Mouse (Mus musculus) MN1 (cell line): ENCODE measurements at regions not wholly inside any gene's neighbourhood (a gene's known extent, or its start where the extent isn't known, plus 50 kb on each side); places are given as distances from the start of the nearest gene placed in this dataset.

Experiments used
- DNase-seq: peaks from one replicate; pipeline ENCODE4 v3.0.0-alpha.2; 2016; ENCODE audit warnings: low spot score

- no peak for DNase-seq
Observed at GRCm38 (mm10) chr9:52377761-52378160, 209.4 kb upstream of the Zc3h12c start.

- DNase-seq: no peak
Observed at GRCm38 (mm10) chr9:52376914-52377313, 208.5 kb upstream of the Zc3h12c start.

GRCm38 (mm10) chr9:52371296-52371695, 202.9 kb upstream of the Zc3h12c start:
- DNase-seq: no peak

GRCm38 (mm10) chr9:52368911-52369310, 200.5 kb upstream of the Zc3h12c start:
- DNase-seq: no peak

- DNase-seq: no peak
Observed at GRCm38 (mm10) chr9:52368080-52368479, 199.7 kb upstream of the Zc3h12c start.

GRCm38 (mm10) chr9:52366046-52366445, 197.7 kb upstream of the Zc3h12c start:
- no peak for DNase-seq

GRCm38 (mm10) chr9:52361599-52361998, 193.2 kb upstream of the Zc3h12c start:
- DNase-seq: no peak

- no peak for DNase-seq
Observed at GRCm38 (mm10) chr9:52359416-52359815, 191.0 kb upstream of the Zc3h12c start.

GRCm38 (mm10) chr9:52356549-52356948, 188.2 kb upstream of the Zc3h12c start:
- DNase-seq: no peak

- no peak for DNase-seq
Observed at GRCm38 (mm10) chr9:52355187-52355982, 187.0 kb upstream of the Zc3h12c start.

- DNase-seq: no peak
Observed at GRCm38 (mm10) chr9:52348536-52349527, 180.5 kb upstream of the Zc3h12c start.

GRCm38 (mm10) chr9:52344177-52344877, 176.0 kb upstream of the Zc3h12c start:
- DNase-seq: no peak

- DNase-seq: no peak
Observed at GRCm38 (mm10) chr9:52341029-52341428, 172.7 kb upstream of the Zc3h12c start.

- DNase-seq: no peak
Observed at GRCm38 (mm10) chr9:52337786-52338322, 169.5 kb upstream of the Zc3h12c start.

- no peak for DNase-seq
Observed at GRCm38 (mm10) chr9:52334767-52335166, 166.4 kb upstream of the Zc3h12c start.

GRCm38 (mm10) chr9:52333884-52334283, 165.5 kb upstream of the Zc3h12c start:
- DNase-seq: no peak

- DNase-seq: no peak
Observed at GRCm38 (mm10) chr9:52331748-52332147, 163.4 kb upstream of the Zc3h12c start.

- no peak for DNase-seq
Observed at GRCm38 (mm10) chr9:52330652-52331051, 162.3 kb upstream of the Zc3h12c start.

GRCm38 (mm10) chr9:52324347-52324746, 156.0 kb upstream of the Zc3h12c start:
- DNase-seq: no peak

GRCm38 (mm10) chr9:52323757-52324156, 155.4 kb upstream of the Zc3h12c start:
- DNase-seq: no peak

GRCm38 (mm10) chr9:52323226-52323625, 154.9 kb upstream of the Zc3h12c start:
- DNase-seq: no peak

- no peak for DNase-seq
Observed at GRCm38 (mm10) chr9:52301521-52301920, 133.1 kb upstream of the Zc3h12c start.
